Comparison of ENCODE assay signal across 14 mouse cellular contexts in the genomic region with DNA sequence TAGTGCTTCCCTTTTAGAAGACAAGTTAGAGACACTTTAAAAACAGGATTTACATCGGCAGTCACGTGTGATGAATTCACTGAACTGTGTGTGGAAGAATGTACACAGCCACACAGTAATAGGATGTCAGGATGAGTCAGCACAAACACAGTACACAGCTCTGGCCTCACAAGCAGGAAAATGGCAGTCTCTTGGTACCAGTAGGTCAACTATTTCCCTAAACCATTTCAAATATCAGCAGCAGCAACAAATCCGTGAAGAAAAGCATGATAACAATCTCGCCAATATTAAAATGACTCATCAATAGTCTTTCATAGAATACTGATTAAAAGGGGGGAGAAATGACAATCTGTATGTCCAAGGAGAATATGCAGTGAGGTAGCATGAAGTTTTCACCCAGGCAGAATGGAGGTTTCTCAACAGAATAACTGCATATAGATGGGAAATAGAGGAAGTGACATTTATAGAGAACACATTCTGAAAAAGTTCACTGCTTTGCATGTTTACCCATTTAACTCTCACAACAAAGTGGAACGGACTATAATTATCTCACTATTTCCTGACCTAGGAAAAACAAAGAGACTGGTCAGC. TPM values are rescaled to one million over a fixed set of nuclear protein-coding genes. Genes with fewer than 3 reads are reported as not detected.
A peak's percentile ranks its signal among the peaks of the same experiment; 100 is the strongest.
DNase-seq lines count a peak whose midpoint lies in the region; ATAC-seq lines count a peak whose summit lies in the region.
"Had no signal": no experiment of that assay in that cellular context is flagged by ENCODE, and none has a peak within 500 bp of the region (broad histone marks: within the 10 kb centered on the region; RNA-seq: fewer than 3 reads in every experiment).

No protein-coding gene starts in this region.

- ATAC-seq in frontal cortex, adult (ENCODE audit: low TSS enrichment): peak; percentile 52; the same call in 1 of the 2 replicates
- peak; percentile 62 for ATAC-seq in granulocyte monocyte progenitor cell, adult 5-6 weeks (replicated peaks; ENCODE audit: poor library complexity, severe bottlenecking)
- ATAC-seq: forebrain, embryonic 15.5 days; intestine, postnatal 0 days had no signal

- no peak for DNase-seq in frontal cortex, postnatal 10 days (ENCODE audit: low spot score in 2 of 2)
- DNase-seq in spleen, postnatal 36 days (ENCODE audit: low spot score in 2 of 2): peak; percentile 63 to 68
- DNase-seq in spleen, postnatal 10 days (ENCODE audit: low spot score in 2 of 2): no peak
- DNase-seq in cerebellum, adult 18-20 months: no peak
- DNase-seq in gastrocnemius, postnatal 4 days (ENCODE audit: low spot score in 2 of 2): no peak
- no peak for DNase-seq in adrenal gland, adult 2 months
- DNase-seq: cerebellum, postnatal 25 days; heart, adult 11 months; heart, postnatal 10 days; midbrain, embryonic 14.5 days had no signal

RNA-seq across cellular contexts. Expression of gene Alcam, which starts 35.2 kb away (rescaled TPM):
- total RNA-seq in granulocyte monocyte progenitor cell, adult 5-6 weeks (2014; fragmentation: Nextera tagmentation): 10.9 and 28.9 TPM in 2 replicates
- 45.0 and 45.8 TPM in 2 replicates for total RNA-seq in granulocyte monocyte progenitor cell, adult 5-6 weeks (2017)
- 1 to 10 TPM; 8.7 to 9.2 TPM for total RNA-seq in gastrocnemius, postnatal 4 days (2021)
- total RNA-seq in adrenal gland, adult 2 months (2021): 10 to 100 TPM; 44.1 to 61.6 TPM
- 4.7 and 6.2 TPM in 2 replicates for polyA plus RNA-seq in adrenal gland, adult 2 months (2012; rRNA removed)

Comparison
In these comparisons a context has a peak if more than half of its experiments do, and no peak if none do; other contexts are left out.
1. DNase-seq: peak in spleen, postnatal 36 days (2 of 2); none in frontal cortex, postnatal 10 days (0 of 2), spleen, postnatal 10 days (0 of 2), cerebellum, adult 18-20 months (0 of 2), gastrocnemius, postnatal 4 days (0 of 2) and adrenal gland, adult 2 months (single experiment).